Mouse (Mus musculus): ENCODE measurements around the gene Tomm5.
"Not testable (repeated sequence)": the region's sequence is repeated elsewhere in the genome, so short reads cannot be mapped to it uniquely, and the experiment has no call there.

Gene Tomm5

DNA sequence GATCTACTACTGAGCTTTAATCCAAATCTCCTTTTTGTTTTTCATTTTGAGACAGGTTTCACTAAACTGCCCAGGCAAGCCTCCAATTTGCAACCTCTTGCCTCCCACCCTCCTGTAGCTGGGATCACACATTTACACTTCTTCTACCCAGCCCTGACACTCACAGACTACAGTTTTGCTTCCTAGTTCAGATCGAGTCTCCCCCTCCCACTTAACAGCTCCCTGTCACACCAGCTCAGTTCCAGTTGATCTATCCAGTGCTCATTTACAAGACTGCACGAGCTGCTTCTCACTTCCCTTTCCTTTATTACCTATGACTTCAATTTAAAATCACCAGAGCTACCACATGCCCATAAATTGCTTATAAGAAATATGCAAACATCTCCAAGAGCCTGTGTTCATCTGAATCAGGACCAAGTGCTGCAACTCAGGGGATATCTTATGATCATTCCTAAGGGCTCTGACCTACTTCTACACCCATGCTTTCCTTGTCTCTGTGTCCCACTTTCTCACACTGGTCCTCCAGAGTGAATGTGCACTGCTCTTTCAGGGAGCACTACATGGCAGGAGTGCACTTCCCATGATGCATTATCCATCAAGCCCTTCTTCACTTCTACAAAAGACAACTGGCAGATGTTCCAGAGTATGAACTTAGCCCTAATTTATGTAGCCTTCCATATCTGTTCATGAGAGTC lies 41.7 kb downstream of the Tomm5 start:
- DNase-seq (ENCODE audit: low spot score in 2 of 2) = no peak

DNA sequence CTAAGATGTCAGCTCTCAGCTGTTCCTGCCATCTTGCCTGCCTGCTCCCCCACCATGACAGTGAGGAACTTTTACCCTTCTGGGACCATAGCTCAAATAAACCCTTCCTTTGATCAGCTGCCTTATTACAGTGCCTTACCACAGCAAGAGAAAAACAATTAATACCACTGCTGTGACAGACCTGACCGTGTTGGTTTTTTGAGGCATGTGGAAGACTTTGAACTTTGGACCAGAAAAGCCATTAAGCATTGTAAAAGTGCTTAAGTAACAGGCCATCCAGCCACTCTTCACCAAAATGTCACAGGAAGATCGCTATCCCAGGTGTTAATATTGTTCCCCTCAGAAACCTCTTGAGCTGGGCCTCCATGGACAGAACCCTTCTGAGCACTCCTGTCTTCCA lies 43.3 kb downstream of the Tomm5 start:
- no peak for DNase-seq (ENCODE audit: low spot score in 2 of 2)

DNA sequence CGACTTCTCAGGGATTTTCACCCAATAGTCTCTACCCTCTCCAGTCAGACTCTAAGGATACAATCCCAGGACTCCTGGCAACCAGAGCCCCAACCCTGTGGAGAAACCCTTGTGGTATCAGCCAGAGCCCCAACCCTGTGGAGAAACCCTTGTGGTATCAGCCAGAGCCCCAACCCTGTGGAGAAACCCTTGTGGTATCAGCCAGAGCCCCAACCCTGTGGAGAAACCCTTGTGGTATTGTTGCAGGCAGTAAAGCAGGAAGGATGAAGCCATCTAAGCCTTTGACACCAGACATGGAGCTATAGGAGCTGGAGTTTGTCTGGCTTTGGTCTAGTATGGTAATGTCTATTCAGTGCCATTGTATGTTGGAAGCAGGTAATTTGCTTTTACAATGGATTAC lies 44.1 kb downstream of the Tomm5 start:
- not testable (repeated sequence) for DNase-seq (ENCODE audit: low spot score in 2 of 2)

DNA sequence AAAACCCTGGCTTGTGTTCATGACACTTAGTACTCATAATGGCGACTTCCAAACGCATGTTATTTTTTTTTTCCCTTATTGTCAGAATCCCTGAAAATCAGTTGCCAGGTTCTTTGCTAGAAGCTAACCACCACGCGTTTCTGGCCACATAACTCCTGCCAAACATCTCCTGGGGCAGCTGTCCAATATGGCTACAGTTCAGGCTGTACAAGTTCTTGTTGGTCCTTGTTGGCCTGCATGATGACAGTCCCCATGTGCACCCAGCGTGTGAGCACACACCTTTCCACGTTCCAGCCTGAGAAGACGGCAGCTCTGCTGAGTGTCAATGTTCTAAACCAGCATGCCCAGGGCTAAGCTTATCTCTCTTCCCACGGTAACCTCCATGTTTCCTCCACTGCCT lies 52.5 kb downstream of the Tomm5 start:
- no peak for DNase-seq (ENCODE audit: low spot score in 2 of 2)

Data from cerebellum, postnatal 4 days (tissue).